In genomic region chr5:21735584-21735983, GRCm38 (mm10) we compare ENCODE assay signal across 8 mouse cellular contexts. TPM values are rescaled to one million over a fixed set of nuclear protein-coding genes. Genes with fewer than 3 reads are reported as not detected.
DNase-seq lines count a peak whose midpoint lies in the region; ATAC-seq lines count a peak whose summit lies in the region.

No protein-coding gene starts in this region.

- H3K27ac ChIP-seq in hindbrain, embryonic 10.5 days = no peak overlapping the region
- no peak overlapping the region for H3K27ac ChIP-seq in hindbrain, embryonic 16.5 days (ENCODE audit: low read depth, low read length)

- no peak overlapping the region for H3K4me2 ChIP-seq in hindbrain, embryonic 16.5 days (ENCODE audit: low read length)

- H3K4me1 ChIP-seq in hindbrain, embryonic 10.5 days (replicated peaks) = peaks cover 49% of the 10 kb centered on the region
- peaks cover 19% of the 10 kb centered on the region for H3K4me1 ChIP-seq in hindbrain, embryonic 16.5 days (ENCODE audit: control insufficient read depth, insufficient read depth, low read depth, low read length)

- no peaks in the 10 kb centered on the region for H3K27me3 ChIP-seq in hindbrain, embryonic 10.5 days (ENCODE audit: insufficient read depth, poor library complexity, severe bottlenecking)
- H3K27me3 ChIP-seq in hindbrain, embryonic 16.5 days (replicated peaks; ENCODE audit: control insufficient read depth, insufficient read depth, low read length) = no peaks in the 10 kb centered on the region

- peaks cover 22% of the 10 kb centered on the region for H3K36me3 ChIP-seq in hindbrain, embryonic 10.5 days
- H3K36me3 ChIP-seq in hindbrain, embryonic 16.5 days (ENCODE audit: control insufficient read depth, insufficient read depth, low read length) = peaks cover 18% of the 10 kb centered on the region

- no peak for ATAC-seq in hindbrain, embryonic 16.5 days
- ATAC-seq in inflammation-experienced regulatory T-cells, adult 6 months = peak; percentile 67
- ATAC-seq in megakaryocyte progenitor cell, adult 5-6 weeks (replicated peaks; ENCODE audit: poor library complexity) = peak; percentile 78

- no peak overlapping the region for H3K9ac ChIP-seq in hindbrain, embryonic 16.5 days (ENCODE audit: low read depth, low read length)

- 31% methylated on average over 10 of the region's 10 CpGs for WGBS in hindbrain, embryonic 10.5 days
- WGBS in hindbrain, embryonic 16.5 days = 27% methylated on average over 10 of the region's 10 CpGs

- no peak overlapping the region for H3K4me3 ChIP-seq in hindbrain, embryonic 10.5 days
- no peak overlapping the region for H3K4me3 ChIP-seq in hindbrain, embryonic 16.5 days (ENCODE audit: low read length)

- H3K9me3 ChIP-seq in hindbrain, embryonic 10.5 days = no peaks in the 10 kb centered on the region
- H3K9me3 ChIP-seq in hindbrain, embryonic 16.5 days (ENCODE audit: control insufficient read depth, low read length) = no peaks in the 10 kb centered on the region

- intact Hi-C loops in left cerebral cortex, postnatal 14 days (cut with DNase I) = loop anchor here (2.0 to 10.0 kb wide), 3 partner anchors 77 to 473 kb away; no protein-coding TSS in a partner anchor

- DNase-seq in hindbrain, embryonic 10.5 days (ENCODE audit: low spot score) = peak; percentile 64
- DNase-seq in cerebellum, adult 9-11 months = peak; percentile 49
- DNase-seq in gastrocnemius, adult 18-20 months (ENCODE audit: low spot score) = peak; percentile 77
- peak; percentile 52 to 72 for DNase-seq in left cerebral cortex, postnatal 14 days (ENCODE audit: low spot score in 2 of 2)
- DNase-seq in spleen, postnatal 10 days (ENCODE audit: low spot score in 2 of 2) = peak; percentile 53 to 91

RNA-seq across cellular contexts. Expression of gene Pmpcb, which starts 1.4 kb away (rescaled TPM):
- 75.4 and 78.2 TPM in 2 replicates for polyA plus RNA-seq in hindbrain, embryonic 10.5 days (2016; fragmentation: Nextera tagmentation; extraction: Ambion mirVana)
- polyA plus RNA-seq in hindbrain, embryonic 16.5 days (2015; fragmentation: Nextera tagmentation; extraction: Ambion mirVana) = 69.2 and 72.0 TPM in 2 replicates
- 100 to 1,000 TPM; 101 to 113 TPM for total RNA-seq in gastrocnemius, adult 18-20 months (2021)
- polyA plus RNA-seq in inflammation-experienced regulatory T-cells, adult 6 months (2017; shearing (Covaris generic)) = 10 to 100 TPM; 79.0 to 84.3 (median 82.6) TPM
- 10 to 100 TPM; 68.6 to 69.7 TPM for total RNA-seq in left cerebral cortex, postnatal 14 days (2021)
- 92.4 and 109 TPM in 2 replicates for total RNA-seq in megakaryocyte progenitor cell, adult 5-6 weeks (2015)
- 96.1 and 115 TPM in 2 replicates for total RNA-seq in megakaryocyte progenitor cell, adult 5-6 weeks (2017)

RNA-seq across cellular contexts. Expression of gene Napepld, which starts 34.4 kb away (rescaled TPM):
- 5.6 and 6.1 TPM in 2 replicates for polyA plus RNA-seq in hindbrain, embryonic 10.5 days (2016; fragmentation: Nextera tagmentation; extraction: Ambion mirVana)
- 2.6 and 2.9 TPM in 2 replicates for polyA plus RNA-seq in hindbrain, embryonic 16.5 days (2015; fragmentation: Nextera tagmentation; extraction: Ambion mirVana)
- total RNA-seq in gastrocnemius, adult 18-20 months (2021) = 10 to 100 TPM in 1 of 2 experiments, 1 to 10 TPM in 1; 8.8 to 11.5 TPM
- 1 to 10 TPM; 2.0 to 3.9 (median 2.6) TPM for polyA plus RNA-seq in inflammation-experienced regulatory T-cells, adult 6 months (2017; shearing (Covaris generic))
- total RNA-seq in left cerebral cortex, postnatal 14 days (2021) = 1 to 10 TPM; 8.6 to 9.0 TPM
- 5.3 and 6.9 TPM in 2 replicates for total RNA-seq in megakaryocyte progenitor cell, adult 5-6 weeks (2015)
- total RNA-seq in megakaryocyte progenitor cell, adult 5-6 weeks (2017) = 3.5 and 3.8 TPM in 2 replicates

RNA-seq across cellular contexts. Expression of gene Dnajc2, which starts 49.5 kb away (rescaled TPM):
- polyA plus RNA-seq in hindbrain, embryonic 10.5 days (2016; fragmentation: Nextera tagmentation; extraction: Ambion mirVana) = 67.1 and 94.3 TPM in 2 replicates
- 56.6 and 66.3 TPM in 2 replicates for polyA plus RNA-seq in hindbrain, embryonic 16.5 days (2015; fragmentation: Nextera tagmentation; extraction: Ambion mirVana)
- total RNA-seq in gastrocnemius, adult 18-20 months (2021) = 10 to 100 TPM; 24.2 to 25.0 TPM
- 10 to 100 TPM; 35.8 to 48.6 (median 41.4) TPM for polyA plus RNA-seq in inflammation-experienced regulatory T-cells, adult 6 months (2017; shearing (Covaris generic))
- 10 to 100 TPM; 33.7 to 34.6 TPM for total RNA-seq in left cerebral cortex, postnatal 14 days (2021)
- total RNA-seq in megakaryocyte progenitor cell, adult 5-6 weeks (2015) = 143 and 148 TPM in 2 replicates
- total RNA-seq in megakaryocyte progenitor cell, adult 5-6 weeks (2017) = 185 and 221 TPM in 2 replicates

RNA-seq across cellular contexts. Expression of gene Psmc2, which starts 49.5 kb away (rescaled TPM):
- polyA plus RNA-seq in hindbrain, embryonic 10.5 days (2016; fragmentation: Nextera tagmentation; extraction: Ambion mirVana) = 231 and 236 TPM in 2 replicates
- 183 and 187 TPM in 2 replicates for polyA plus RNA-seq in hindbrain, embryonic 16.5 days (2015; fragmentation: Nextera tagmentation; extraction: Ambion mirVana)
- 100 to 1,000 TPM; 115 to 125 TPM for total RNA-seq in gastrocnemius, adult 18-20 months (2021)
- 100 to 1,000 TPM; 141 to 170 (median 159) TPM for polyA plus RNA-seq in inflammation-experienced regulatory T-cells, adult 6 months (2017; shearing (Covaris generic))
- total RNA-seq in left cerebral cortex, postnatal 14 days (2021) = 100 to 1,000 TPM; 115 to 121 TPM
- total RNA-seq in megakaryocyte progenitor cell, adult 5-6 weeks (2015) = 106 and 112 TPM in 2 replicates
- total RNA-seq in megakaryocyte progenitor cell, adult 5-6 weeks (2017) = 102 and 105 TPM in 2 replicates

Comparison
In these comparisons a context has a peak if more than half of its experiments do, and no peak if none do; other contexts are left out.
1. RNA of gene Dnajc2, which starts 49.5 kb away (total RNA-seq): 143 to 221 TPM in megakaryocyte progenitor cell, adult 5-6 weeks; 33.7 to 34.6 TPM in left cerebral cortex, postnatal 14 days and 24.2 to 25.0 TPM in gastrocnemius, adult 18-20 months; every median in the first group is over 4 times any median in the second.
2. Peak in every context shown above with its lines, with median percentiles within 50 percentile points of each other: DNase-seq.